Mouse (Mus musculus): ENCODE measurements at regions not wholly inside any gene's neighbourhood (a gene's known extent, or its start where the extent isn't known, plus 50 kb on each side); places are given as distances from the start of the nearest gene placed in this dataset.

DNA sequence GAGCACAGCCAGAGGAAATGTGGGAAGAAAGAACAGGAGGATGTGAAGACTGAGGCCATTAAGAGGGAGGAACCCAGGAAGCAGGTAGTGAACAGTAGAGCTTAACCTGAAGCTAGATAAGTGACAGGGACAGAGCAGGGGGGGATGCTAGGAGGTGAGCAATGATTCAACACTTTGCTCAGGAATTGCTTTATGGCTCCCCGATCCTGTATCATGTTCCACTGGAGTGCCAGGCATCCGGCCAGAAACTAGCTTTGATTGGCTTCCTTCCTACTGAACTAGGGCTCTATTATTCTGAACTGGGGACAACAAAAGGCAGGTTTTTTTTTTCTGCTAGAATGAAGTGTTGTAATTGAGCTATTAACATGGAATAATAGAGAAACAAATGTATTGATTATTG, 493.1 kb upstream of the Fat3 start:
- intact Hi-C loops (cut with DNase I) = no loop called here
- peak in 1 of 2 experiments; percentile 34 for DNase-seq (ENCODE audit: extremely low spot score in 1 of 2, low spot score in 2 of 2)

DNA sequence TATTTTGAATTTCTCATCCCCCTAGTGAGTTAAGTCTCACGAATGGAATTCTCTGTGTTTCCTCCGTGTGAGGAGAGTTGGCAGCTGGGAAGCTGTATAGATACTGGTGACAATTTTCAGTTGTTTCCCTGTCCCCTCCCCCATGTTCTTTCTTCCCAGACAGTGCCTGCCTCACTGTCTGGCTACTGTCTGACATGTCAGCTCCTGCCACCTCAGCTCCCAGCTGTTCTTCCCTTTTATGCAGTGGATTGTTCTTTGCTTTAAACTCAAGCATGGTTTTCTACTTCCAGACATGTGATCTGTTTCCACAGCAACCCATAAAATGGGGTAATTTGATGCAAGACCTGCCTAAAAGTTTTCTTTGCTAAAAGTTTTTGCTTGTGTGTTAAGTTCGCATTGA, 487.0 kb upstream of the Fat3 start:
- intact Hi-C loops (cut with DNase I) = no loop called here

DNA sequence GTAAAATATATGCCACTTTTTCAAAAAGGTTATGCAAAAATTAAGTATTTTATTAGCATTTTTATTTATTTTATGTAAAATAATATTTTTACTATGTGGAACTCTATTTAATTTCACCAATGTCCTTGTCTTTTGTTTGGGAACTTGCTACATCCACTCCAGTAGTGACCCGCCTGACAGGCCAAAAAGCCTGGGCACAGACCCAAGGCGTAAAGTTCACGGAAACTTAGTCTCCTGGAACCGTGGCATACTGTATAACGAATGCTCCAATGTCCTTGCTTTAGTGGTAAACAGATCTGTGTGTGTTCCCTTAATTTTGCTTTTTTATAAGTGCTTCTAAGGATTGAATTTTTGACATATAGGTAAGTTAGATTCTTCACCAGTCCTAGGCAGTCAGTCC, 476.2 kb upstream of the Fat3 start:
- no peak for DNase-seq (ENCODE audit: extremely low spot score in 1 of 2, low spot score in 2 of 2)
- intact Hi-C loops (cut with DNase I) = no loop called here

More for the DNA sequence above, 487.0 kb upstream of the Fat3 start:
- DNase-seq (ENCODE audit: extremely low spot score in 1 of 2, low spot score in 2 of 2) = peak; percentile 4 to 14

DNA sequence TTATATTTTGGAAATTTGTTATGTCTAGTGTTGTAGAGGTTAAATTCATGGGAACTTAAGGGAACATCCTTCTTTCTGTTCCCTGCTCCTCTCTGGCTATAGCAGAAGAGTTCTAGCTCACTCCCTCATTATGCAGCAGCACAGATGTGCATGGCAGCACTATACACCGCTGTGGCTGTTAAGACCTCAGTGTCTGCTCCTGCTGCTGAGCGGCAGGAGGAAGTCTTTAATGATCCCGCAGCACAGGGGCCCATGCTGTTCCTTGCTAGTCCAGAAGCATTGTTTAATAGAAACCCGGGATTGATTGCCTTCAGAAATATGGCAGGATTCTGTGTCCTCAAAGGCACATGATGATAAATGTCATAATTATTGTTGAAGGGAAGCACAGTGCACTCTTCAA, 469.3 kb upstream of the Fat3 start:
- no peak for DNase-seq (ENCODE audit: extremely low spot score in 1 of 2, low spot score in 2 of 2)

DNA sequence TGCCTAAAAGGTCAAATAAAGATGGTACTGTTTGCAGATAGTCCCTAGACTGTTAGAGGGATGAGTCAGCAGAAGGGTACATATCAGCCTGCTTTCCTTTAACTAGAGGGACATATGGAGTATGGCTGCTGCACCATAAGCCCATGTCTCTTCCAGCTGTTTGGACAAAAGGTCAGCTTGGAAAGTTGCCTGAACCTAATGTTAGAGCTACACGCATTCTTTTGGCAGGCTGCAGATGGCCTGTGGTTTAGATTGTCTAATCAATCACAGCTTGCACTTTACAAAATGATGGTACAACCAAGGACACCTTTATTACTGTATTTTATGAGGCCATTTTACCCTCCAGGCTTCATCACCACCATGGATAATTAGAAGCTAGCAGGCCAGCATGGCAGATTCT, 432.5 kb upstream of the Fat3 start:
- intact Hi-C loops (cut with DNase I) = no loop called here
- no peak for DNase-seq (ENCODE audit: extremely low spot score in 1 of 2, low spot score in 2 of 2)

More for the DNA sequence above, 469.3 kb upstream of the Fat3 start:
- intact Hi-C loops (cut with DNase I) = no loop called here

DNA sequence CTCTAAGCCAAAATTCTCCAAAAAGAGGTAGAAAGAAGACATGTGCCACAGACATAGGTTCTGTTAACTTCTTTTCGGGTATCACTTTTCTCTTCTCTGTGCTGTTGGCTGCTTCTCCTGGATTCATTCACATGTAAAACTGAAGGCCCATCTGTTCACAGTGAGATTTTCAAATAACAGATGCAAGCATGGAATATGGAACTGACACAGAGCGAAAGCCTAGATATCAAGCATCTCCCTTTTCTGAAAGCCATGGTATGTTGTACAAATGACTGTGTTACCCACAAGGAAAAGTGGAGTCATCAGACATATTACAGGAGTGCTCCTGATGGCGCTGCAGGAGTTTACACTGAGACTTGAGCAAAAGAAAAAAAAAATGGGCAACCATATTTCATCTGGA, 430.5 kb upstream of the Fat3 start:
- peak in 1 of 2 experiments; percentile 60 for DNase-seq (ENCODE audit: extremely low spot score in 1 of 2, low spot score in 2 of 2)
- intact Hi-C loops (cut with DNase I) = no loop called here

DNA sequence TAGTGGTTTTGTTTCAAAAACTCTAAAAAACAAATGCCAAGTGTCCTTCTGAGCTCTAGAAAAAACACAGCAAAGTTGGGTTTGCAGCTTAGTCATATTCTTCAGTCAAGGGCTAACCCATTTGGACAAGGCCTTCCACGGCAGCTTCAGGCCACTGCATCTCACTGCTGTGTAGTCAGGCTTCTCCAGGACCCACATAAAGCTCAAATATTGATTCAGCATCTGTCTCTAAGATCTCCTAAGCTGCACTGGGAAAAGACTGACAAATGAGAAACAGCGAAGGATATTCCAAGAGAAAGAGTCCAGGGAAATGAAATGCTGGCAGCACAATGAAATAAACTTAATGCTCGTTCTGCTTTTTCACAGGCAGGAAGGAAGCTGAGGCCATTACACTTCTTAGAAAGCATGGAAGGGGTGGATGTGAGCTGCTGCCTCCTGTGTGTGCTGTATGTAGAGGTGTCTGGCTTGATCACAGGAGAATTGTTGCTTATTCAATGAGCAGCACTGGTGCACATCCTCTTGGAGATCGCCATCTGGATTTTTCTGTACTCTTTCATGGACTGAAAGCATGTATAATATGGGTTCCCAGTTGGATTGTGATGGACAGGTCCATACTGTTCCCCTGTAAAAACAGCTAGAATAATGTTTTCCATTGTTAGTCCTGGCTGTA, 425.4 kb upstream of the Fat3 start:
- no peak for DNase-seq (ENCODE audit: extremely low spot score in 1 of 2, low spot score in 2 of 2)
- intact Hi-C loops (cut with DNase I) = no loop called here

DNA sequence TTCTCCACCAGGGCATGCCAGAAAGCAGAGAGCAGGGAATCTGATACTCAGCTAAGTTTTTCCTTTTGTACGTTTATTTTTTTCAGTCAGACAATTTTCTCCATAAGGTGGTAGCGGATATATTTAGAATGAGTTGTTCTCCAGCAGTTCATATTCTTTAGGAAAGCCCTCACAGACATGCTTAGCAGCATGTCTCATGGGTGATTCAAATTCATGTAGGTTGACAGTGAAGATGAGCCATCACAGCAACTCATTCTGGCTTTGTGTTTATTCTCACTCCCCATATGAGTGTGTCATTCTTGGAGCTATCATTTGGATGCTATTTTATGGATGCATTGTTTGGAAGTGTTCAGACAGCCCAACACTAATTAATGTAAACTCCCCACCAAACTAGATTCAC, 424.2 kb upstream of the Fat3 start:
- intact Hi-C loops (cut with DNase I) = no loop called here
- no peak for DNase-seq (ENCODE audit: extremely low spot score in 1 of 2, low spot score in 2 of 2)

DNA sequence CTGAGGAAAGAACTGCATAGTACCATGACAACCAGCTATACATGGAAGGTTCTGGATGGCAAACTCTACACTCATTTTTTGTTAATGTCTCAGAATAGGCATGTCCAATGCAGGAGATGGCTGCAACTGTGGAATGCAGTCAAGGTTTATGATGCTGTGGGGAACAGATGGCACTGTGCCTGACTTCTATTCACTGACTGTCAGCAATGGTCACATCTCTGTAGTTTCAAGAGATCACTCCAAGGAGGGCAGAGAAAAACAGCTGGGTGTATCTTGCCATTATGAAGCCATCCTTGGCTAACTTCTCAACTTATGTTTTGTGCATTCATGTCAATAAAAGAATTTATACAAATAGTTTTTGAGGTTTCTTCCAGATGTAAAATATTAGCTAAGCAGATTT, 405.1 kb upstream of the Fat3 start:
- no peak for DNase-seq (ENCODE audit: extremely low spot score in 1 of 2, low spot score in 2 of 2)
- intact Hi-C loops (cut with DNase I) = no loop called here

DNA sequence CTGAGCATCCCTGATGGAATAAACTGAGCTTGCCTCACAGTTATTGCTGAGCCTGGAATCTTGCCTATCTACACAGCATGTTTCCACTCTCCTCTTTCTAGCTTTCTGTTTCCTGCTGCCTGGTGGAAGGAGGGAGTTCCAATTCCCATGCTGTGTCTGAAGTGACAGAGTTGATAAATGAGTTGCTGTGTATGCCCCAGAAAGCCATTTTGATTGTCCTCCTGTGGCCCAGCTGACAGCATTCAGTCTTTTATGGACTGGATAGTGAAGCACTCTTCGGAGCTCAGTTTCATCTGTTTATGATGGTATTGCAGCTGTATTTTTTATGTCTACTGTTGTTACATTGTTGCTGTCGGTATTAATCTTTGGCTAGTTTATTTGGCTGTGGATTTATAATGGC, 398.0 kb upstream of the Fat3 start:
- no peak for DNase-seq (ENCODE audit: extremely low spot score in 1 of 2, low spot score in 2 of 2)
- intact Hi-C loops (cut with DNase I) = no loop called here

DNA sequence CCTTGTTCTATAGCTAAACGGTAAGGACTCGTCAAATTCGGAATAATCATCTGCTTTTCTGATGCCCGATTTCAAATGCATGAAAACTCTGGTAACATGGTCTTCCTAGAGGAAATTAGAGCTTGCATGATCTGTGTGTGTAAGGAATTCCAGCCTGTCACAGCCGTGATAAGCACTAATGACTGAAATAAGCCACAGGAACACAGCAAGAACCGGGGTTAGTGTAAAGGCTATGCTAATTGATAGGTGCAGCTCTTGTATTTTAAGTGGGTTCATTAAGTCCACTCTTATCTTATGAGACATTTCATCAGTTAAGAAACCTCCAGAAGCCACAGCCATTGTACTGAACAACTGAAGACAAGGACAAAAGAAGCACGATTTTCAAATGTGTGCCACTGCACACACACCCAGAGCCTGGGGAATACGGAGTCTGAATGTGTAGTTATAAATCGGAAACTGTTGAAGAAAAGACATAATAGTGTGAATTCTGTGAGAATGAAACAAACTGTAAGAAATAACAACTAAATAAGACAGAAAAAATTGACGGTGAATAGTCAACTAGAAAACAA, 351.5 kb upstream of the Fat3 start:
- intact Hi-C loops (cut with DNase I) = no loop called here
- no peak for DNase-seq (ENCODE audit: extremely low spot score in 1 of 2, low spot score in 2 of 2)

DNA sequence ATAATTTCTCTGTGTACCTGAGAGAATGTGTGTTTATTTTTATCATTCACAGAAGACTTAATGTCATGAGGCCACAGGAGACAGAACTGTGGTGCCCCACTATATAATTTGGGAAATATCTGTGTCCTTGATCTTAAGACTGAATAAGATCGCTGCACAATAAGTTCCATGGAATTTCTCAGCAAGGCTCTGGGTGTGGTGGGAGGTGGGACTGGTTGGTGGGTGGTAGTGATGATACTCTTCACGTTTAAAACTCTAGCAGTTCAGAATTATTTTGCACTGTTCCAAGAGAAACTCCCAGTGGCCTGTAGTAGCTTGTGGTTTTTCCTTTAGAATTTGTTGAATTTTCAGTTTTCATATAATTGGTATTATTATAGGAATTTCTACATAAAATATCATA, 307.4 kb upstream of the Fat3 start:
- DNase-seq (ENCODE audit: extremely low spot score in 1 of 2, low spot score in 2 of 2) = no peak
- intact Hi-C loops (cut with DNase I) = no loop called here

DNA sequence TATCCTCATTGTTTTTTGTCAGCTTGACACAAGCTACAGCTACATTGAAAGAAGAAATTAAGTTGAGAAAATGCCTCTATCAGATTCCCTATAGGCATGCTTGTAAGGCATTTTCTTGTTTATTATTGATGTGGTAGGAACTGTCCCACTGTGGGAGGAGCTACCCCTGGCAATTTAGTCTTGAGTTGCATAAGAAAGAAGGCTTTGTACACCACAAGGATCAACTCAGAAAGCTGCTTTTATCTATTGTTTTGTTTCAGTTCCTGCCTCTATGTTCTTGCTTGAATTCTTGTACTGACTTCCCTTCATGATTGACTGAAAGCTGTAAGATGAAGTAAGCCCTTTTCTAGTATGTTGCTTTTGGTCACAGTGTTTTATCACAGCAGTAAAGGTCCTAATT, 271.8 kb upstream of the Fat3 start:
- no peak for DNase-seq (ENCODE audit: extremely low spot score in 1 of 2, low spot score in 2 of 2)
- intact Hi-C loops (cut with DNase I) = no loop called here

DNA sequence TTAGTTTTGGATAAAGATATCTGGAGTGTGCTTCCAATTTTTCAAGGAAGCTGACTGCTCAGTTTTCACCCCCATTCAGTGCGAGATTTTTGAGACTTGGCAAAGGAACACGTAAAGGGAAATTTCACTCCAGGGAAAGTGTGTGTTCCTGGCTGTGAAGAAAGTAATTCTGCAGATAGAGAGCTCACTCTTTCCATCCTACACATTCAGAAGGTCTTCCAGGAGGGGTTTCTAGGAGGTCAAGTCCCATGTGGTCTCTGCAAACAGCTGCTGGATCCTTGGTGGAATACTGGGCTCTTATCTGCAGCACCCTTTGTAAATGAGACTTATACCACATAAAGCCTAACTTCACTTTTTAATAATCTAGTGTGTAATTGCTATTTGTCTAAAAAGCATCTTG, 226.6 kb upstream of the Fat3 start:
- DNase-seq (ENCODE audit: extremely low spot score in 1 of 2, low spot score in 2 of 2) = no peak
- intact Hi-C loops (cut with DNase I) = no loop called here

DNA sequence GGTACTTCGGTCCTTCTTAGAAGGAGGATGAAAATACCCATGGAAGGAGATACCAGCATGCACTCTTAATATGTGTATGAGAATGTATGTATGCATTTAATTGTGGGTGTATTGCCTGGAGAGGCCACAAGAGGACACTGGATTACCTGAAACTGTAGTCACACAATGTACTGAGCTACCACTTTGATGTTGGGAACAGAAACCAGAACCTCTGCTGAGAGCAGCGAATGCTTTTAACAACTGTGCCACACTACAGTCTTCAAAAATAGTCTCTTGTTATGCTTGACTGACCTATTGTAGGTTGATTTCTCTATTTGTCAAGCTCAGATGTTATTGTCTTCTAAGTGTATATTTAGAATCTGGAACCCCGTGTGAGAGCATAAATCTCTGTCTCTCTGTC, 201.3 kb upstream of the Fat3 start:
- intact Hi-C loops (cut with DNase I) = no loop called here
- no peak for DNase-seq (ENCODE audit: extremely low spot score in 1 of 2, low spot score in 2 of 2)

DNA sequence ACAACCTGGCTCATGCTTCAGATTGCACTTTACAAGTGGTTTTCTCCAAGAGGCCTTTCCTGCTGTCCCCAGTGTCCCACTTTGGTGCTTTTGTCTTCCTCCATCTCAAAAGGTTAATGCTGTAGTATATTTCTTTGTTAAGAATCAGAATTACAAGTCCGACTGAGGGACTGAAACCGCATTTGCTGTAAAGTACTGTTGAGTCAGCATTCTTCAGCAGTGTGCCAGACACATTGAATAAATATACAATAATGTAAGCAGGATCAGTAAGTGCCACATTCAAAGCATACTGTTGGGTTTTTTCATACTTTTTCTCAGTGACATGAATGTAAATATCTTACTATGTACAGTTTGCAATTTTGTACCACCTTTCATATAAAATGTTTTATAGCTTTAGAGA, 160.4 kb upstream of the Fat3 start:
- intact Hi-C loops (cut with DNase I) = no loop called here
- no peak for DNase-seq (ENCODE audit: extremely low spot score in 1 of 2, low spot score in 2 of 2)

DNA sequence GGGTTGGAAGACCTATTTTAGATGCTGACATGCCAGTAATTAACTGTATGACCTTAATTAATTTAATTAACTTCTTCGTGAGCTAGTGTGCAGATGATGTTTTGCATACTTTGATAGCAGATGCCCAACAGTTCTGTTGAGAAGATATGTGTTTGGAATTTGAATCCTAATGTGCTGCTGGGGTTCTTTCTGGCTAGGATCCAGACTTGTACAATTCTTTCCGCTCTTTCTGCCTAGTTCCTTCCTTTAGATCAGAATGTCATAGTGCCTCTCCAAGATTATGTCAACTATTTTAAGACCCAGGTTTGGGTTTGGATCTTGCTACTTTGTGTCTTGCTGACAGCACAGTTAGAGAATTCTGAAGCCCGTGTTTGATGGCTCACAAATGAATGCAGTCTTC, 159.9 kb upstream of the Fat3 start:
- intact Hi-C loops (cut with DNase I) = no loop called here
- no peak for DNase-seq (ENCODE audit: extremely low spot score in 1 of 2, low spot score in 2 of 2)

Measured in left cerebral cortex, postnatal 10 days (tissue).